Mouse (Mus musculus): ENCODE results near the gene Sphk1. TPM values are rescaled to one million over a fixed set of nuclear protein-coding genes. Genes with fewer than 3 reads are reported as not detected.

Gene Sphk1
- polyA plus RNA-seq, 2 experiments from 2014 or later: not detected

- no peak for ATAC-seq
Measured at GRCm38 (mm10) chr11:116508689-116509088, 22.0 kb upstream of the Sphk1 start.

- ATAC-seq: no peak
Measured at GRCm38 (mm10) chr11:116511301-116511868, 19.3 kb upstream of the Sphk1 start.

- ATAC-seq: no peak
Measured at GRCm38 (mm10) chr11:116512154-116512553, 18.6 kb upstream of the Sphk1 start.

- ATAC-seq: no peak
Measured at GRCm38 (mm10) chr11:116512987-116513386, 17.7 kb upstream of the Sphk1 start.

GRCm38 (mm10) chr11:116513531-116514038, 17.1 kb upstream of the Sphk1 start:
- ATAC-seq: no peak

- ATAC-seq: no peak
Measured at GRCm38 (mm10) chr11:116515330-116516020, 15.2 kb upstream of the Sphk1 start.

GRCm38 (mm10) chr11:116518482-116518881, 12.2 kb upstream of the Sphk1 start:
- ATAC-seq: no peak

- no peak for ATAC-seq
Measured at GRCm38 (mm10) chr11:116521143-116521542, 9.6 kb upstream of the Sphk1 start.

GRCm38 (mm10) chr11:116522046-116522445, 8.7 kb upstream of the Sphk1 start:
- no peak for ATAC-seq

GRCm38 (mm10) chr11:116522886-116523698, 7.6 kb upstream of the Sphk1 start:
- no peak for ATAC-seq

- no peak for ATAC-seq
Measured at GRCm38 (mm10) chr11:116523699-116524189, 7.0 kb upstream of the Sphk1 start.

GRCm38 (mm10) chr11:116528636-116529320, 1.9 kb upstream of the Sphk1 start:
- ATAC-seq: no peak

GRCm38 (mm10) chr11:116531371-116532191, 856 bp downstream of the Sphk1 start:
- no peak for ATAC-seq

- no peak for ATAC-seq
Measured at GRCm38 (mm10) chr11:116532262-116532809, 1.6 kb downstream of the Sphk1 start.

- no peak for ATAC-seq
Measured at GRCm38 (mm10) chr11:116532810-116533338, 2.1 kb downstream of the Sphk1 start.

- no peak for ATAC-seq
Measured at GRCm38 (mm10) chr11:116533341-116534153, 2.8 kb downstream of the Sphk1 start.

GRCm38 (mm10) chr11:116534154-116534865, 3.6 kb downstream of the Sphk1 start:
- no peak for ATAC-seq

GRCm38 (mm10) chr11:116536685-116537084, 6.0 kb downstream of the Sphk1 start:
- no peak for ATAC-seq

- no peak for ATAC-seq
Measured at GRCm38 (mm10) chr11:116537388-116537787, 6.7 kb downstream of the Sphk1 start.
